Mouse (Mus musculus) kidney, adult 2 months (tissue): ENCODE measurements around the gene Sez6. TPM values are rescaled to one million over a fixed set of nuclear protein-coding genes. Genes with fewer than 3 reads are reported as not detected.

Experiments
- DNase-seq: peaks from one replicate; pipeline ENCODE4 v3.0.0; 2021
- H3K27ac ChIP-seq: fragments of 200-500 bp; 2 replicates; pipeline ENCODE4 v1.5.1; 2012; ENCODE audit warnings: low read depth, low read length, control low read depth, inconsistent platforms; ENCODE audit not compliant: insufficient read depth
- H3K27me3 ChIP-seq: fragments of 200-500 bp; replicated peaks from 2 replicates; pipeline ENCODE4 v1.6.1; 2012; ENCODE audit warnings: mild to moderate bottlenecking, moderate library complexity, low read length, inconsistent platforms; ENCODE audit not compliant: control insufficient read depth, insufficient read depth
- H3K36me3 ChIP-seq: fragments of 200-500 bp; 2 replicates; pipeline ENCODE4 v1.6.1; 2012; ENCODE audit warnings: mild to moderate bottlenecking, moderate library complexity, low read length, inconsistent platforms; ENCODE audit not compliant: control insufficient read depth, insufficient read depth
- H3K4me1 ChIP-seq: fragments of 200-500 bp; 2 replicates; pipeline ENCODE4 v1.6.1; 2011; ENCODE audit warnings: low read length; ENCODE audit not compliant: control insufficient read depth, insufficient read depth
- H3K4me3 ChIP-seq: fragments of 200-500 bp; 2 replicates; pipeline ENCODE4 v1.5.1; 2011; ENCODE audit warnings: mild to moderate bottlenecking, low read depth, low read length, control low read depth; ENCODE audit not compliant: insufficient read depth
- CTCF ChIP-seq: fragments of 200-500 bp; conservative IDR thresholded peaks from 2 replicates; pipeline ENCODE4 v1.5.1; 2011; ENCODE audit warnings: low read depth, mild to moderate bottlenecking, control low read depth, low read length, moderate library complexity, mixed read lengths; ENCODE audit not compliant: insufficient read depth, insufficient read length
- POLR2A ChIP-seq: fragments of 200-500 bp; IDR thresholded peaks from one replicate; pipeline ENCODE4 v1.6.1; 2011; ENCODE audit warnings: low read depth, low read length, control low read depth
- WGBS: fragments of 180-500 bp; shearing (Covaris S2); methylation state at CpG from one replicate; pipeline ENCODE4 v1.1.7; 2018; 5-methylcytosine and 5-hydroxymethylcytosine counted together
- polyA plus RNA-seq: library from polyadenylated mRNA; depleted of rRNA; stranded (reverse); fragments of >200 nt; gene quantifications from 2 replicates; pipeline ENCODE4 v1.2.3, GENCODE M21; 2012

Sez6 gene
- polyA plus RNA-seq, 1 experiment = 0.27 TPM

DNA sequence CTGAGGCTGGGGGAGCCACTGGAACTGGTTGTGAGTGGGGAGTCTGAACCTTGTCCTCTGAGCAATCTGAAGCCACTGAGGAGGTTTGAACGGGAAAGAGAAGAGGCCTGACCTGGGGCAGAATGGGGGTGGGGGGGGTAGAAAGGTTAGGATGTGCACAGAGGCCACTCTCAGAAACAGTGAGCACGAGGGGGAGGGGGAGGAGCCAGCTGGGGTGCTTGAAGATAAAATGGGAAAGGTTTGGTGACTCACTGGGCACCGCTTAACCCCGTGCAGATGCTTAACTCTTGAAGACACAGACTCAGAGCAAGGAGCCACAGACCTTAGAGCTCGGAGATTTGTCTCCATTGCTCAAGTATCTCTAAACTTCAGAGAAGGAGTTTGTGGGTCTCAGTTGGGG is 30.3 kb downstream of the Sez6 start:
- H3K27ac ChIP-seq = no peak overlapping the region
- 34% methylated on average over 5 of the region's 5 CpGs for WGBS

DNA sequence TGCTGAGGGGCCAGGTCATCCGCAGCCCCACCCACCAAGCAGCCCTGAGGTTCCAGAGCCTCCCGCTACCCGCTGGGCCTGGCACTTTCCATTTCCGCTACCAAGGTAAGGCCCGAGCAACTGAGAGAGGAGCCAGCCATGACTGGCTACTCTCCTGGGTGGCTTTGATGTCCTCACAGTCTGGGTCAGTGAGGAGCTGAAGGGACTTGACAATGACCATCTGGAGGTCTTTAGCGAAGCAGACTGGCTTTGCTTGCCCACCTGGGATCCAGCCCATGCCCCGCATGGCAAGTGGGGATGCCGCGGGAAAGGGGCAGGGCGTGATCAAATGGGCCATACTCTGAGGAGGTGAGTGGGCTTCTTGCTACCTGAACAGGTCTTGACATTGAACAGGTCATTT is 32.3 kb downstream of the Sez6 start:
- H3K27me3 ChIP-seq = no peaks in the 10 kb centered on the region
- H3K27ac ChIP-seq = no peak overlapping the region
- 93% methylated on average over 10 of the region's 10 CpGs for WGBS
- no peak overlapping the region for H3K4me3 ChIP-seq
- DNase-seq = no peak
- TF ChIP-seq POLR2A = no peak
- no peak for TF ChIP-seq CTCF
- H3K36me3 ChIP-seq = no peaks in the 10 kb centered on the region
- peaks cover 3% of the 10 kb centered on the region; the same call in 1 of the 2 replicates for H3K4me1 ChIP-seq

More for the DNA sequence above, 30.3 kb downstream of the Sez6 start:
- Histone ChIP-seq H3K36me3 (no peaks in the 10 kb centered on the region), H3K4me1 (peaks cover 3% of the 10 kb centered on the region; the same call in 1 of the 2 replicates), H3K27me3 (no peaks in the 10 kb centered on the region), H3K4me3 (no peak overlapping the region)
- no peak for DNase-seq
- TF ChIP-seq POLR2A (no peak), CTCF (no peak)

DNA sequence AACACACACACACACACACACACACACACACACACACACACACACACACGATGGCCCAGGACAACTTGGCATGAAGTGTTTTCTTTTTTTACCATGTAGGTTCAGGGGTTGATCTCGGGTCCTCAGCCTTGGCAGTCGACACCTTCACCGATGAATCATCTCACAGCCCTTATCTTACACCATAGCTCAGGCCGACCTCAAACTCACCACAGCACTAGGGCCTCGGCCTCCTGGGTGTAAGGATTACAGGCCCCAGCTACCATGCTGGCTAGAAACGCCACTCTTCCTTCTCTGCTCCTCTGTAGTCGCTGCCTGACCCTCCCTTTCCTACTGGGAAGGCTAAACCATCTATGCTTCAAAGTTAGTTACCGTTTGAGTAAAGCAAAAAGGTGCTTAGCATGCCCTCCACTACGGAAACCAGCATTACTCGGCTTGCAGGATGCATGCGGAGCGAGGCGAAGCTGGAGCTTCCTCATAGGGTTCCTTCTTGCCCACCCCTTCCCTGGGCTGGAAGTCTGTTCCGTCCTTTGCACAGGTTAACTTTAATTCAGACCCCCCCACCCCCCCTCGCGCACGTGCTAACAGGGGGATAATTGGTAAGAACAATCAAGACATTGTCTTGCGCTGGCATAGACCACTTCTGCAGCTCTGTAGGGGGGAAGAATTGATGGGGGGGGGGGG is 34.0 kb downstream of the Sez6 start:
- Histone ChIP-seq H3K4me1 (peaks cover 3% of the 10 kb centered on the region; the same call in 1 of the 2 replicates), H3K27me3 (no peaks in the 10 kb centered on the region), H3K27ac (no peak overlapping the region), H3K36me3 (no peaks in the 10 kb centered on the region), H3K4me3 (no peak overlapping the region)
- TF ChIP-seq POLR2A (no peak), CTCF (no peak)
- WGBS = 58% methylated on average over 19 of the region's 19 CpGs
- DNase-seq = no peak

DNA sequence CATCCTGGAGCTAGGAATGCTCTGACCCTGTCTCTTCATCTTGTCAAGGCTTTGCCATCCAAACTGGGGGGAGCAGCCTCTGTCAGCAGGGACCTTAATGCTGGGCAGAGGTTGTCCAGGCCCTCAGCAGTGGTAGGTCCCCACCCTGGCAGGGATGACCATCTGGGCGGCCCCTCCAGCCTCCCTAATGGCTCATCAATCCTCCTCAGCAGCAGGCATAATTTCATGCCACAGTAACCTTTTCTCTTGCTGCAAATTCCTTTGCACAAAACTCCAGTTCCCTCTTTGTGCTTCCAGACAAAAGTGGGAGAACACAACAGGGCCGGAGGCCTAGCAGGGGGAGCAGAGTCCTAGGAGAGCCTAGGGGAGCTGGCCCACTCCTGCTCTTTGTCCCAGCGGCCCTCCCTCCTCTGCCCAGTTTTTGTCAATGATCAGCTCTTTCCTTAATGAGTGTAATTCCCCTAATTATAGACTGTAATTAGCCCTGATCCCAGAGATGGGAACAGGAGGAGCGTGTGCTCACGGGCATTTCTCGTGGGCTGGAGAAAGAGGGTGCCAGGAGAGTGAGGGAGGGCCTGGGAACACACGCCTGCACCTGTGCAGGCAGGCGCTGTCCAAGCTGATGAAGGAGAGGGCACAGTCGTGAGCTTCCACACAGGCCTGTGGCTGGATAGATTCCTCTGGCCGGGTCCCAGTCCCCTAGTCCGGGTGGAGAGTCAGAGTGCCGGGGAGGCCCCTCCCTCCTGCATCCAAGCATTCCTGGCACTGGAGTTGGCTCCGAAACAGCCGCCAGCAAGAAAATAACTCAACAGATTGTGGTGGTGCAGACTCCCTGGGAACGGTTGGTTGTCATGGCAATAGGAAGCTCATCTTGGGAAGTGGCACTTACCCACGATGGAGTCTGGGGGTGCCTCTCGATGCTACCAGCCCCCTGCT is 34.8 kb downstream of the Sez6 start:
- Histone ChIP-seq H3K4me1 (peaks cover 3% of the 10 kb centered on the region; the same call in 1 of the 2 replicates), H3K27ac (no peak overlapping the region), H3K4me3 (no peak overlapping the region), H3K36me3 (no peaks in the 10 kb centered on the region), H3K27me3 (no peaks in the 10 kb centered on the region)
- 15% methylated on average over 17 of the region's 17 CpGs for WGBS
- peak; percentile 31 for DNase-seq
- no peak for TF ChIP-seq CTCF
- no peak for TF ChIP-seq POLR2A

DNA sequence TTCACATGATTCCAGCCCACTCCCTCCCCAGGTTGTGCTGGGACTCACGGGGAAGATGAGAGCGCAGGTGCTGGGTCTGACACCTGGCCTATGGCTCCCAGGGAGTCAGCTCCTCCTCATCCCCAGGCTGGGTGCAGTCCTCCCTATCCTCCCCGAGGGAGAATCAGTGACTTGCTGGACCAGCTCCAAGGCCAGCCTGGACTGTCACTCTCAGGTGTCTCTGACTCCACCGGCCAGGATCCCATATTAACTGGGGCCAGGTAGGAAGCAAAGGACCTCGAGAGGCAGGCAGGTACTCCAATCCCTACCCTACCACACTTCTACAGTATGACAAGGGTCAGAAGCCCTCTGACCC is 35.4 kb downstream of the Sez6 start:
- TF ChIP-seq CTCF = no peak
- TF ChIP-seq POLR2A = no peak
- H3K4me1 ChIP-seq = peaks cover 3% of the 10 kb centered on the region; the same call in 1 of the 2 replicates
- no peaks in the 10 kb centered on the region for H3K36me3 ChIP-seq
- H3K27ac ChIP-seq = no peak overlapping the region
- DNase-seq = no peak
- 44% methylated on average over 5 of the region's 5 CpGs for WGBS
- H3K4me3 ChIP-seq = no peak overlapping the region
- H3K27me3 ChIP-seq = no peaks in the 10 kb centered on the region

DNA sequence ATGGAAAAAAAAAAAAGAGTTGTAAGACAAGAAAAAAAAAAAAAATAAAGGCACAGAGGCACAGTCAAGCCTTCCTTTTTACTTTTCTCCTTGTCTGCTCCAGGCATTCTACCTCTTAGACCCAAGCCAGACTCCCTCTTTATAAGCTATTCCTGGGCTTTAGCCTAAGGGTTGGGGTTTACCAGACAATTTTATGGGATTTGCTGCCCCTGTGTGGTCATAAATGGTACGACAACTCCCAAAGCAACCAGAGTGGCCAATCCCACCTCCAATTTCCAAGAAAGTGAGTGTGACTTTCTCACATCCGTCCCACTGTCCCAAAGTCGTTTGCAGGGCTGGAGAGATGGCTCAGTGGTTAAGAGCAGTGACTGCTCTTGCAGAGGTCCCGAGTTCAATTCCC is 36.5 kb downstream of the Sez6 start:
- H3K4me3 ChIP-seq = no peak overlapping the region
- TF ChIP-seq POLR2A (no peak), CTCF (peak; percentile 67)
- 0% methylated on average over 4 of the region's 4 CpGs for WGBS
- no peaks in the 10 kb centered on the region for H3K27me3 ChIP-seq
- no peaks in the 10 kb centered on the region for H3K4me1 ChIP-seq
- no peak overlapping the region for H3K27ac ChIP-seq
- no peaks in the 10 kb centered on the region for H3K36me3 ChIP-seq
- peak; percentile 76 for DNase-seq

DNA sequence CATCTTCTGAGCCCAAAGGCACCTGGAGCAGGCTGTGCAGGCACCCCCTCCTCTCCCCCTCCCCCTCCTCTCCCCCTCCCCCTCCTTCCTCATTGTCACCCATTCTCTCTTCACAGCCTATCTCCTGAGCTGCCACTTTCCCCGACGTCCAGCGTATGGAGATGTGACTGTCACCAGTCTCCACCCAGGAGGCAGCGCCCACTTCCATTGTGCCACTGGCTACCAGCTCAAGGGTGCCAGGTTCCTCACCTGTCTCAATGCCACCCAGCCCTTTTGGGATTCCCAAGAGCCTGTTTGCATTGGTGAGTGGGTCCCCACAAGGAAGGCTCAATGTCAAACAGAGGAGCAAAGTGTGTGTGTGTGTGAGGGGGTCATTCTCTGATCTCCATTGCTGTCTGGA is 38.2 kb downstream of the Sez6 start:
- TF ChIP-seq CTCF = no peak
- TF ChIP-seq POLR2A = no peak
- 82% methylated on average over 4 of the region's 4 CpGs for WGBS
- Histone ChIP-seq H3K4me1 (no peaks in the 10 kb centered on the region), H3K27me3 (no peaks in the 10 kb centered on the region), H3K36me3 (no peaks in the 10 kb centered on the region), H3K4me3 (no peak overlapping the region), H3K27ac (no peak overlapping the region)
- no peak for DNase-seq
